Mouse (Mus musculus): ENCODE measurements around the gene P4ha2. TPM values are rescaled to one million over a fixed set of nuclear protein-coding genes. Genes with fewer than 3 reads are reported as not detected.

The P4ha2 gene
- polyA plus RNA-seq (2016; fragmentation: Nextera tagmentation; extraction: Ambion mirVana), result 9.9 and 10.3 TPM in 2 replicates

DNA sequence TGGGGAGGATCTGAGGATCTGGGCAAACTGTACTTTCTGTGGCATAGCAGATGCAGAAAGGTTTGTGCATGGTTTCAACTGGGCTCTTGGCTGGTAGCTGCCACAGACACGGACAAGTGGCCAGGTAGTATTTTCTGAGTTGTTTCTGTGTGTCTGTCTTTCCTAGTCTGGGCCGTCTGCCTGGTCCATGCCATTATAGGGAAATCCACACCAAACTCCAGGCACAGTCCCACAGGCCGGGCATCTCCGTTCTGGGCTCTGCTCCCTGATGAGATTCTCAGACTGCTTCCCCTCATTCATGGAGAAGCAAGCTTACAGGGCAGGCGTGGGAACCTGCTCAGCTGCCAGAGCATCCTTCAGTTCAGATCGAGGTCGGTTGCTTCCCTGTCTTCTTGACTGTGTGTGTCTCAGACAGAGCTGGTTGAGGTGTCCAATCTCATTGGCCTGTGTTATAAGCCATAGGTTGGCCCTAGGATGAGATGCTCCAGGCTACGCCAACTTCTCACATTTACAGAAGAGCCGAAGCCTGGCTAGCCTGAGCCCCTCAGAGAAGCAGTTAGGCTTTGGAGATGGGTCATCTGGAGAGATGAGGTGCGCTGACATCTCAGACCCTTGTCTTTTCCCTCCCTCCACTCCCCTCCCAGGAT lies at the start of gene P4ha2:
Gene P4ha2 (plus strand): TSS at position 51 of the 647 bp plus-strand sequence.
- Histone ChIP-seq H3K9me3 (replicated peaks) (no peaks in the 10 kb centered on the region), H3K4me2 (peak within 1 kb of the TSS; percentile 90), H3K9ac (peak within 1 kb of the TSS; percentile 66), H3K27me3 (replicated peaks) (peaks cover 58% of the 10 kb centered on the region), H3K4me3 (peak within 1 kb of the TSS; percentile 62), H3K4me1 (peaks cover 28% of the 10 kb centered on the region), H3K27ac (no peak within 1 kb of the TSS), H3K36me3 (no peaks in the 10 kb centered on the region)
- ATAC-seq, result no peak
- 45% methylated on average over 10 of the region's 10 CpGs for WGBS (ENCODE audit: insufficient replicate concordance)

DNA sequence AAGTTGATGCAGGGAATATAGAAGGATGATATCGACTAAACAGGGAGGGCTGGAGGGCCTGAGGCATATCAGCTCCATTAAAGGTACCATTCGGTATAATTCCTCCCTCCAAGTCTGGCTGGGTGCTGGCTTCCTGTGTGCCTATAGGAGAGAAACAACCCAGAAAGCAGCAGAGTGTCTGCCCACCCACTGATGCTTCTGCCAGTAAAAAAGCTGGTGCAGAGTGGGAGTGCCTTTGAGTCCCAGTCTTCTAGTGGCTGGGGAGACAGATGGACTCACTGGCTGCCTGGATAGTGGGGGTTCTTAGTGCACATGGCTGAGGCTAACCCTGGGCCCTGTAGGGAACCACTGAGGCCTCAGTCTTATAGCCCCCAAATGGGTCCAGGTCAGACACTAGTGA lies 49.7 kb upstream of the P4ha2 start:
- Histone ChIP-seq H3K27ac (no peak overlapping the region), H3K4me2 (no peak overlapping the region), H3K36me3 (no peaks in the 10 kb centered on the region), H3K27me3 (replicated peaks) (0 out of 2 replicates have a peak, but pooled peaks cover 11% of the 10 kb centered on the region), H3K9ac (no peak overlapping the region), H3K4me1 (peaks cover 13% of the 10 kb centered on the region), H3K4me3 (no peak overlapping the region), H3K9me3 (replicated peaks) (no peaks in the 10 kb centered on the region)
- no peak for ATAC-seq
- WGBS (ENCODE audit: insufficient replicate concordance), result 66% methylated on average over 2 of the region's 2 CpGs

DNA sequence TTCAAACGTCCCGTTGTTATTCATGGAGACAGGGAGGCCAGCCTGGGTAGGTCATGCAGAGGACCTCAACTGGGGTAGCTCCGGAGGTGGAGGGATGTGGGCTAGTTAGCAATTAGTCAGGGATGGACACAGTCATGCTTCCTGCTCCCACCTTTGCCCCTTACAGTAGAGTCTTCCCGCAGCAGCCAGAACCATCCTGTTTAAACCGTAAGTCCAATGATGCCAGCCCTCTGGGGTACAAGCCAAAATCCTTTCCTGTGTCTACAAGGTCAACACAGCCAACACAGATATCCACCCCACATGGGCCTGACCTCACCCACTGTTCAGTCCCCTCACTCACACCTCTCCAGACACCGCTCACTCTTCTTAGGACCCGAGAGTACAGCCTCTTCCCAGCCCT lies 48.7 kb upstream of the P4ha2 start:
- no peak overlapping the region for H3K27ac ChIP-seq
- no peak for ATAC-seq
- 0 out of 2 replicates have a peak, but pooled peaks cover 17% of the 10 kb centered on the region for H3K27me3 ChIP-seq (replicated peaks)
- H3K36me3 ChIP-seq, result no peaks in the 10 kb centered on the region
- 68% methylated on average over 7 of the region's 7 CpGs for WGBS (ENCODE audit: insufficient replicate concordance)
- peaks cover 13% of the 10 kb centered on the region for H3K4me1 ChIP-seq
- H3K9ac ChIP-seq, result no peak overlapping the region
- no peak overlapping the region for H3K4me3 ChIP-seq
- no peaks in the 10 kb centered on the region for H3K9me3 ChIP-seq (replicated peaks)
- H3K4me2 ChIP-seq, result no peak overlapping the region

DNA sequence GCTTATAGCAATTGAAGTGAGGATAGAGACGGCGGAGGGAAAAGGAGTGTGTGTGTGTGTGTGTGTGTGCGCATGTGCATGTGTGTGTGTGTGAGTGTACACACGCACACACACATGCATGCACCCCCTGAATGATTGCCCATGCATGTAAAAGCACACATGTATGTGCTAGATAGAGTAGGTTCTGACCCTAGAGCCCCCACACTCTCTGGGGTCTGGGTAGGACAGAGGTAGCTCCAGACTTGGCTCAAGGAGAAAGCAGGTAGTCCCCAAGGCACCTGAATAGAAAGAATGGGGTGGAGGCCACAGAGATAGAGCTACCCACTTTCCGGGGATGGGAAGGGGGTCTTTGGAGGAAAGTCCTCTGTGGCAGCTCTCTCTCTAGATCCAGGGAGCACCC lies 47.8 kb upstream of the P4ha2 start:
- H3K27me3 ChIP-seq (replicated peaks), result 0 out of 2 replicates have a peak, but pooled peaks cover 14% of the 10 kb centered on the region
- H3K9ac ChIP-seq, result no peak overlapping the region
- no peaks in the 10 kb centered on the region for H3K9me3 ChIP-seq (replicated peaks)
- H3K4me3 ChIP-seq, result no peak overlapping the region
- 80% methylated on average over 5 of the region's 5 CpGs for WGBS (ENCODE audit: insufficient replicate concordance)
- H3K4me2 ChIP-seq, result no peak overlapping the region
- no peak overlapping the region for H3K27ac ChIP-seq
- no peaks in the 10 kb centered on the region for H3K36me3 ChIP-seq
- no peak for ATAC-seq
- H3K4me1 ChIP-seq, result peaks cover 13% of the 10 kb centered on the region

DNA sequence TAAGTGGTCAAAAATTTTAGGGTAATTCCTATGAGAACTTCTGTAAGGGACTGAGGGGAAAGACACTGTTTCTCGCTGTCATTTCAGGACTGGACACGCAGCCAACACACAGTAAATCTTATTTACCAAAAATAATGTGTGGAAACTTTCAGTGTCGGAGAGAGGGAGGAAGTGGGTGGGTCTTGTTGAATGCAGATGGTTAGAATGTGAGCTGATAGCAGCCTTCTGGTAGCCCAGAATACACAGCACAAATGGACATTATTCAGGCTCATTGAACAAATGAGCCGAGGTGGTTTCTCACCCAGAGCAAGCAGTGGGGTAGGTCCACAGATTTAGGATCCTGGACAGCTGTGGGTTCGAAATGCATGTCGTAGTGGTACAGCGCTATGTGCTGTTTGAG lies 46.8 kb upstream of the P4ha2 start:
- ATAC-seq, result peak; percentile 58; the same call in 1 of the 2 replicates
- WGBS (ENCODE audit: insufficient replicate concordance), result 54% methylated on average over 7 of the region's 7 CpGs
- no peak overlapping the region; the same call in 1 of the 2 replicates for H3K9ac ChIP-seq
- H3K4me3 ChIP-seq, result no peak overlapping the region
- no peak overlapping the region for H3K4me2 ChIP-seq
- H3K36me3 ChIP-seq, result no peaks in the 10 kb centered on the region
- H3K4me1 ChIP-seq, result peaks cover 13% of the 10 kb centered on the region
- H3K27ac ChIP-seq, result no peak overlapping the region
- peaks cover 21% of the 10 kb centered on the region for H3K27me3 ChIP-seq (replicated peaks)
- H3K9me3 ChIP-seq (replicated peaks), result no peaks in the 10 kb centered on the region

DNA sequence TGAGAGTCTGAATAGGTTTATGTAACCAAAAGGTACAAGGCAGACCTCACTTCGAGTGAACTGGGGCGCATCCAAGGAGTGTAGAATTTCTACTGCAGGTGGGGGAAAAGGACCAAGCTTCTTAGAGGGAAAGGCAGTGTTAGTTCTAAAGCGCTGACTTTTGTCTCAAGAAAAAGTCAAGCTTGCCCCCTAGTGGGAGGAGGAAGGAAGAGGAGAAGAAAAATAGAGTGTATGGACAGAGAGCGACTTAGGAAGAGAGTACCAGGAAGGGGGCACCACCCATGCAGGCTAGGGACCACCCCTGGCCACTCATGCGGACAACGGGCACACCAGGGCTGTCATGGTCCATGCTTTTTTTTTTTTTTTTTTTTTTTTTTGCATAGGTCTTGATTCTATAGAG lies 45.6 kb upstream of the P4ha2 start:
- no peak for ATAC-seq

DNA sequence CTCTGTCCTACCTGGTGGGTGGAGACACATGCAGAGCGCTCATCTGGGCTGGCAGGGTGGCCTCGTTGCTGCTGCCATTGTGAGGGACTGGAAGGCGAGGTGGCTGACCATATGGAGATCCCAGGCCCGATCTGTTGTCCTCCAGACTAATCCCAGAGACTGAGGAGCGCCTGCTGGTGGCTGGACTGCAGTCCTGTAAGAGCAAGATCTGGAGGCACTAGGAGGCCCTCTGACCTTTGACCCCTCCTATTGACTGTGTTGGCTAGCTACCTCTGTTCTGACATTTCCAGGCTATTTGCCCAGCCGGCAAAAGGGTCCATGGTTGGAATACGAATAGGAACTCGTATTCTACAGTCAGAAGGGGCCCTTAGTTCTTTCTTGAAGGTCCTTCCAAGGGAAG lies 43.8 kb upstream of the P4ha2 start:
- ATAC-seq, result no peak
- H3K9ac ChIP-seq, result no peak overlapping the region
- H3K9me3 ChIP-seq (replicated peaks), result no peaks in the 10 kb centered on the region
- no peak overlapping the region for H3K4me2 ChIP-seq
- H3K27ac ChIP-seq, result no peak overlapping the region
- no peaks in the 10 kb centered on the region for H3K36me3 ChIP-seq
- H3K4me1 ChIP-seq, result peaks cover 13% of the 10 kb centered on the region
- peaks cover 45% of the 10 kb centered on the region for H3K27me3 ChIP-seq (replicated peaks)
- 56% methylated on average over 8 of the region's 8 CpGs for WGBS (ENCODE audit: insufficient replicate concordance)
- no peak overlapping the region for H3K4me3 ChIP-seq

More for the DNA sequence above, 45.6 kb upstream of the P4ha2 start:
- peaks cover 13% of the 10 kb centered on the region for H3K4me1 ChIP-seq
- no peak overlapping the region for H3K4me2 ChIP-seq
- H3K36me3 ChIP-seq, result no peaks in the 10 kb centered on the region
- H3K27me3 ChIP-seq (replicated peaks), result peaks cover 33% of the 10 kb centered on the region
- H3K4me3 ChIP-seq, result no peak overlapping the region
- 16% methylated on average over 6 of the region's 6 CpGs for WGBS (ENCODE audit: insufficient replicate concordance)
- no peaks in the 10 kb centered on the region for H3K9me3 ChIP-seq (replicated peaks)
- H3K27ac ChIP-seq, result no peak overlapping the region
- no peak overlapping the region for H3K9ac ChIP-seq

DNA sequence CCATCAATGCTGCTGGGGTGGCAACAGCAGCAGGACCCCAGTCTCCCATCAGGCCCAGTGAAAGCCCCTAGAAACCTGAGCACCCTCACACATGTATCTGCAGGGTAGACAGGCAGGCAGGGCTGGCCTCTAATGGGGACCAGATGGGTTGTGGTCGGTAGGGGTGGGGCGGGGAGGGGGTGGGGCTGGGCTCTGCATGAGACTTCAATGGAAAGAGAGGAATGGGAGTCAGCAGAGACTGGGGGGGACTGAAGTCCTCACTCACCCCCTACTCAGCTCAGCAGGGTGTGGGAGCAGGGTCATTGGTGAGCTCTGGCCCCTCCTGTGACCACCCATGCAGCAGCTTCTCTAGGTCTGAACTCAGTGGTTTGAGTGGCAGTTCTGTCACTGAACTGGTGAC lies 42.5 kb upstream of the P4ha2 start:
- peaks cover 47% of the 10 kb centered on the region for H3K27me3 ChIP-seq (replicated peaks)
- no peak for ATAC-seq
- 43% methylated on average over 2 of the region's 2 CpGs for WGBS (ENCODE audit: insufficient replicate concordance)
- H3K36me3 ChIP-seq, result no peaks in the 10 kb centered on the region
- no peak overlapping the region for H3K4me2 ChIP-seq
- no peaks in the 10 kb centered on the region for H3K9me3 ChIP-seq (replicated peaks)
- no peak overlapping the region for H3K4me3 ChIP-seq
- no peak overlapping the region for H3K9ac ChIP-seq
- no peak overlapping the region for H3K27ac ChIP-seq
- H3K4me1 ChIP-seq, result peaks cover 13% of the 10 kb centered on the region

DNA sequence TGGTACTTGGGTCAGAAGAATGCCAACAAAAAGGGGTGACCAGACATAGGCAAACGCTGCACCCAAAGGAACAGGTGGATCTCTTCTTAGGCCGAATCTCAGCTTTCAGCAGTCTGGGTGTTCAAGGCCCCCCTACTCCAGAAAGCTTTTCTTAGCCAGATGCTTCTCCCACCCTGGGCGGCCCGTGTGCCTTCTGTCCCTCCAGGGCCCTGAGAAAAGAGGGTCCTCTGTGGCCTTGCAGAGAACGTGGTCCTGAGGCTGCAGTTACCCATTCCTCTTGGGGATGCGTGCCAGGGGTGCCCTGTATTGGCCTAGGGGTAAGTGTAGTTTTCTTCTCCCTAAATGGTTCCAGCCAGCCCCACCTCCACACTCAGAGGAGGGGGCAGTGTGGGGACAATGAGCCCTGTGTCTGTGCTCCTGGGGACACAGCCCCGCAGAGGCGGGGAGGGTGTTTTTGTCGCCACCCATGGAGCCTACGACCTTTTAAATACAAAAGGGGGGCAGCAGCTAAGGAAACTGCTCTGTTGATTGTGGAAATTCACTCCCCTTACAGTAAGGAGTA lies 41.8 kb upstream of the P4ha2 start:
- Histone ChIP-seq H3K27ac (no peak overlapping the region), H3K4me1 (peaks cover 7% of the 10 kb centered on the region), H3K9me3 (replicated peaks) (no peaks in the 10 kb centered on the region), H3K27me3 (replicated peaks) (peaks cover 47% of the 10 kb centered on the region), H3K36me3 (no peaks in the 10 kb centered on the region), H3K4me2 (no peak overlapping the region), H3K4me3 (no peak overlapping the region), H3K9ac (no peak overlapping the region)
- 56% methylated on average over 10 of the region's 10 CpGs for WGBS (ENCODE audit: insufficient replicate concordance)
- ATAC-seq, result no peak

DNA sequence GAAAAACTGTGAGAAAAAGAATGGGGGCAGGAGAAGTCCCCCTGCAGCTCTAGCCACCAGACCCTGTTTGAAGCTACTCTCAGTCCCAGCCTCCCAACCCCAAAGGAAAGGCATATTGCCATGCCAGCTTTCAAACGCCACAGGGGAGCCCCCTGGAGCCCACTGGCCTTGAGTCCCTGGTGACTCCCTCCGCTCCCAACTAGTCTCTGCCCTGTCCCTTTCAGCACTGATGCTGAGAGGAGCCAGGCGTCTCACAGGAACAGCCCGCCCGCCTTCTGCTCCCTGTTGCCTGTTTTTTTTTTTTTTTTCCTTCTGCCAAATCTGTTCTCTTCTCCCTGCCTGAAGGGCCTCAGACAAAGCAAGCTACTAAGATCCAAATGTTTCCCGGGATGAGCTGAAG lies 41.3 kb upstream of the P4ha2 start:
- Histone ChIP-seq H3K27me3 (replicated peaks) (peaks cover 52% of the 10 kb centered on the region), H3K4me3 (no peak overlapping the region), H3K9me3 (replicated peaks) (no peaks in the 10 kb centered on the region), H3K36me3 (no peaks in the 10 kb centered on the region), H3K9ac (no peak overlapping the region), H3K4me2 (no peak overlapping the region), H3K27ac (no peak overlapping the region), H3K4me1 (peaks cover 2% of the 10 kb centered on the region)
- 49% methylated on average over 6 of the region's 6 CpGs for WGBS (ENCODE audit: insufficient replicate concordance)
- ATAC-seq, result no peak

DNA sequence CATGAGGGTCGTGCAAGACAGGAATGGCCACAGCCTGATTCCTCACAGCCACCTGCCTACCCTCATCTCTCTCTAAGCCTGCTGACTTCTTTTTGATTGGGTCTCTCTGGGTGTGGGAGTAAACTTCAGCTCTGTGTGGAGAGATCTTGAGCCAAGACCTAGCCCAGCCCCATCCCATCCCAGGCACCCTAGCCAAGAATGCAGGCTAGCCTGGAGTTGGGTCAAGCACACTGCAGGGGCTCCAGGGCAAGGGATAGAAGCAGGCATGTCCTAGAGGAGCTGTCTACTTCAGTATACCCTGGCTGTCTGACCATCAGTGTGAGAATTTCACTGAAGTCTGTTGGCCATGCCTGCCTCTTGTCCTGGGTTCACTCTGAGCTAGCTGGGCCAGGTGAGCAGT lies 40.4 kb upstream of the P4ha2 start:
- WGBS (ENCODE audit: insufficient replicate concordance), result 43% methylated on average over 1 of the region's 1 CpGs
- no peak overlapping the region for H3K4me2 ChIP-seq
- no peak overlapping the region for H3K4me3 ChIP-seq
- no peak overlapping the region for H3K27ac ChIP-seq
- H3K36me3 ChIP-seq, result no peaks in the 10 kb centered on the region
- H3K9ac ChIP-seq, result no peak overlapping the region
- H3K27me3 ChIP-seq (replicated peaks), result peaks cover 56% of the 10 kb centered on the region
- peaks cover 4% of the 10 kb centered on the region for H3K4me1 ChIP-seq
- H3K9me3 ChIP-seq (replicated peaks), result no peaks in the 10 kb centered on the region
- ATAC-seq, result no peak

DNA sequence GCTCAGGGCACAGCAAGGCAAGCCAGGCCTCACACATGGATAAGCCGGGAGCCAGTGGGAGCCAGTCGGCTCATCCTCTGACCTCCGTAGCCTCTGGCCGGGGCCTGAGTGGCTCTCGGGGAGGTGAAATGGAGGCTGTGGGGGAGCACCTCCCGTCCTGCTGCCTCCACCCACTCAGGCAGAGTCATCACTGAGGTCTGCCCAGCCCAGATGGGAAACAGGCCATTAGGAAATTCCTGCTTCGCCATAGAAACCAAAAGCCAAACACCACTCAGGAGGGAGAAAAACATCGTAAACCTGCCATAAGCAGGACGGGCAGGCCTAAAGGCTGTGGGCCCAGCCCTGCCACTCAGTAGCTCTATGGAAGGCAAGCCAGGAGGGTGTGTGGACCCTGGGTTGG lies 39.6 kb upstream of the P4ha2 start:
- peaks cover 11% of the 10 kb centered on the region for H3K4me1 ChIP-seq
- ATAC-seq, result no peak

More for the DNA sequence above, 39.6 kb upstream of the P4ha2 start:
- WGBS (ENCODE audit: insufficient replicate concordance), result 59% methylated on average over 9 of the region's 9 CpGs
- peaks cover 58% of the 10 kb centered on the region for H3K27me3 ChIP-seq (replicated peaks)
- no peak overlapping the region for H3K4me3 ChIP-seq
- no peaks in the 10 kb centered on the region for H3K9me3 ChIP-seq (replicated peaks)
- no peak overlapping the region for H3K4me2 ChIP-seq
- H3K27ac ChIP-seq, result no peak overlapping the region
- no peak overlapping the region for H3K9ac ChIP-seq
- no peaks in the 10 kb centered on the region for H3K36me3 ChIP-seq

All from liver, embryonic 12.5 days (tissue).